Mouse (Mus musculus) megakaryocyte progenitor cell, adult 5-6 weeks (primary cell): ENCODE data around the gene Ttc19. TPM values are rescaled to one million over a fixed set of nuclear protein-coding genes. Genes with fewer than 3 reads are reported as not detected.

Source experiments
- ATAC-seq: replicated peaks from 2 replicates; pipeline ENCODE4 v1.8.0; 2016; ENCODE audit warnings: mild to moderate bottlenecking, moderate TSS enrichment, inconsistent platforms; ENCODE audit not compliant: poor library complexity
- total RNA-seq, 2 experiments: library from RNA; stranded (forward) in 1 of 2; stranded (reverse) in 1 of 2; fragments of 157-497, 149-512 nt in 1 of 2; fragments of 200-1000 nt in 1 of 2; gene quantifications; 2 replicates each; pipeline versions ENCODE4 v1.2.3 to v1.2.4; 2015 to 2017

The Ttc19 gene
- total RNA-seq (2015) = 7.1 and 8.5 TPM in 2 replicates
- total RNA-seq (2017) = 12.2 and 14.0 TPM in 2 replicates

DNA sequence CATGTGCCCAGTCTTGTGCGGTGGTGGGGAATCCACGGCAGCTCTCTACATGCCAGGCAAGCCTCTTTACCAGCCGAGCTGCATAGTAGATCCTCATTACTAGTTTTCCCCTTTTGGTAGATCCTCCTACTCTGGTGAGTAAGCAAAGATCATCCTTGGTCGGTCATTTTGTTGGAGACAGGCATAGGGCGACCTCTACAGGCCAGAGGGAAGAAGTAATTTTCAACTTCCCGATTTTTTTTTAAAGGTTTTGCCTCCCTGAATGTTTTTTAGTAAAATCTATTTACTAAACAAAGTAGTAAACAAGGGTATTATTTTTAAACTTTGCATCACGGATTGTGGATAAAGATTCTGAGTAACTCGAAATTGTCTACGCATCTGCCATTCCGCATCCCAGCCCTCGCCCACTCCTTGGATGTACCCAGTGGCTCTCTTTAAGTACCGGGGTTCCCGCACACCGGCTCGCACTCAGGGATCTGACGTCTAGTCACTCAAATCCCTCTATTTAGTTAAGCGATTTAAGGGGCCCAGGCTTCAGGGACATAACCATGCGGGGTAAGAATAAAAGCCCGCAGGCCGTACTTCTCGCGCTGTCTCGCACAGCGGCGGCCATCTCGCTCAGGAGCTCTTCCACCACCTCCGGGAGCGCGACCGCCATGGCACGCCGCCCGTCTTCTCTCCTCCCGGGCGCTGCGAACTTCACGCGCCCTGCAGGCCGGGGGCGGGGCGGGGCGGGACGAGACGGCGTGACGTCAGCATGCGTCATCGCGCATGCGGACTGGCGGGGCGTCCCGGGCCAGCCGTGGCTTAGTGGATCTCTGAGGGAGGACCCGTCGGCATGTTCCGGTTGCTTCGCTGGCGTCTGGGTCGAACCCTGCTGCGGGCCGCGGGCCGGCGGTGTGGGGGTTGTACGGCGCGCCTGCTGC, at the start of gene Ttc19, which contains the start of gene Zswim7:
Gene Ttc19 (plus strand): TSS at position 799 of the 926 bp plus-strand sequence.
Gene Zswim7 (minus strand): TSS at position 701 of the 926 bp plus-strand sequence.
- ATAC-seq = peak; percentile 72

GRCm38 (mm10) chr11:62240631-62241261, 40.5 kb upstream of the Ttc19 start:
- peak; percentile 50 for ATAC-seq

GRCm38 (mm10) chr11:62243871-62244270, 37.4 kb upstream of the Ttc19 start:
- no peak for ATAC-seq

DNA sequence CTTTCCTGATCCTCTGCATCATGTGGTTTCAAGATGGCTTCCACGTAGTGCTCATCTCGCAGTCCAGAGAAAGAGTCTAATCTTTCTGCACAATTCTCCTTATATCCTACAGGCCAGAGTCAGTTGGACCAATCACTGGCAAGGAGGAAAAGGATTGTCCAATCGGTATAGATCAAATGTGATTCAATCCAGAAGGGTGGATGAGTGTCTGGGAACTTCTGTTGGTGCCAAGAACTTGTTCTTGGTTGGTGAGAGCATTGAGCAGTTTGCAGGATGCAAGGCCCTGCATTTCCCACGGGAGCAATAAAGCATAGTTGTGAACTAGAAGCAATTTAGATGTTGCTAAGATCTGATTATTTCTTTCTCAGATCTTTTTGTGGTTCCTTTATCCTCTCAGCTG, 36.8 kb upstream of the Ttc19 start:
- no peak for ATAC-seq

DNA sequence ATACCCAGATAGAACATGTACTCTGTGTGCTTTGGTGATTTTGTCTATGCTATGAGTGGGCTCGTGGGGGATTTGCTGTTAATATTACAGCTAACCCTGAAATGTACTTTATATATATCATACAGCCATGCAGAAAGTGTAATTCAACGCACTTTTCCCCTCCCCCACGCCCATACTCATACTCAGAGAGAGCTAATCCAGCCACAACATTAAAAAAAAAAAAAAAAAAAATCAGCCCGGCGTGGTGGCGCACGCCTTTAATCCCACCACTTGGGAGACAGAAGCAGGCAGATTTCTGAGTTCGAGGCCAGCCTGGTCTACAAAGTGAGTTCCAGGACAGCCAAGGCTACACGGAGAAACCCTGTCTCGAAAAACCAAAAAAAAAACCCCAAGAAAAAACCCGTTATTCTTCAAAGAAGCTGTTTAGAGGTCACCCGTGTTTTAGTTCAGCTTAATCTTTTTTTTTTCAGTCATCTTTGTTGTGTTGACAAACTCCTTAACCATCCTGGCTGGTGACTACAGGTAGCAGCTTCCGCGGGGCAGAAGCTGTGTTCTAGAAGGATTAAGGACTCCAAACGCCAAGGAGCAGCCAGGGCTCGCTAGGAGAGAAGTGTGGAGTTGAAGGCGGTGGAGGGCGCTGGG, 33.4 kb upstream of the Ttc19 start:
- ATAC-seq = no peak

GRCm38 (mm10) chr11:62248401-62249244, 32.6 kb upstream of the Ttc19 start, which contains the start of gene Adora2b:
Adora2b (plus strand) TSS chr11:62248984.
- peak; percentile 45 for ATAC-seq

DNA sequence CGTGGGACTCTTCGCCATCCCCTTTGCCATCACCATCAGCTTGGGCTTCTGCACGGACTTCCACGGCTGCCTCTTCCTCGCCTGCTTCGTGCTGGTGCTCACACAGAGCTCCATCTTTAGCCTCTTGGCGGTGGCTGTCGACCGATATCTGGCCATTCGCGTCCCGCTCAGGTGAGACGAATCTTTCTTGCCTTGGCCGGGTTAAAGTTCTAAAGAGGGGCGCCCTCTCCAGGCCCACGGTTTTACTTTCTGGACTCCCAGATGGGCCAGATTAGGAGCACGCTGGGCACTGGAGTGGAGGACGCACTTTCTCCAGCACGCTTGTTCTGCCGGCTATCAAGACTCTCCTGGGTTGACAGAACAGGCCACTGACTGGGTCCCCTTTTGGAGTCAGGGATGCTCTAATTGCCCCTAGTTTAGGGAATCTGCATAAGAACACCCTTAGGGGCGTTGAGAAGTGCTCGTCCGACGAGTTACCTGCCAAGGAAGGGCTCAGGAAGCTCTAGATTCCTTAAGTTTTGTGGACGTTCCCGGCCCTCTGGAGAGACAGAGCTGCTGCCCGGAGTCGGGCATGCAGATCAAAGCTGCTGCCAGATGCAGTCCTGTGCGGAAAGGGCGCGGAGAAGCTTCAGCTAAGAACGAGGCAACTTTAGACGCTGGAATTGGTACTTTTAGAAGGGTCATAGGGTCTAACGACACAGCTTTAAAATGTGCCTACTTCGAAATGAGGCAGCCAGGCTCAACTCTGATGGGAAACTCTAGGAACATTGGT, 31.8 kb upstream of the Ttc19 start:
- no peak for ATAC-seq

GRCm38 (mm10) chr11:62251047-62251446, 30.2 kb upstream of the Ttc19 start:
- peak; percentile 64 for ATAC-seq

- no peak for ATAC-seq
Measured at GRCm38 (mm10) chr11:62253380-62253779, 27.9 kb upstream of the Ttc19 start.

DNA sequence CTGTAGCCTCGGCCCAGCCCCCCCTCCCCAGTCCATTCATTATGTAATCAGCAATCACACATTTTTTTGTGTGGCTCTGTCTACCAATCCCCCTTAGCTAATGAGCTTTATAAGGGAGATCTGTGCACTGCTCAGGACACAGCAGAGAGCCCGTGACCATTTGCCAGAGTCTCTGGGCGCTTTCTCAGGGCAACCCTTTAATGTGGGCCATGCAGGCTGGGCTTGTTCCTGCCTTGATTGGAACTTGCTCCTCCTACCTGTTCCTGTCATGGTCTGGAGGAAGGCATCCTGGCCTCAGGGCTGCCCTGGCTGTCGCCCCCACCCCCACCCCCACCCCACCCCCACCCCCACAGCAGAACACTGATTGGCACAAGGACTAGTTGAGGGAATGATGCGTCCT, 22.1 kb upstream of the Ttc19 start:
- no peak for ATAC-seq

- ATAC-seq = no peak
Measured at GRCm38 (mm10) chr11:62263599-62263998, 17.7 kb upstream of the Ttc19 start.

- no peak for ATAC-seq
Measured at GRCm38 (mm10) chr11:62264018-62264417, 17.3 kb upstream of the Ttc19 start.

- no peak for ATAC-seq
Measured at GRCm38 (mm10) chr11:62265642-62266041, 15.6 kb upstream of the Ttc19 start.

- no peak for ATAC-seq
Measured at GRCm38 (mm10) chr11:62266466-62267214, 14.6 kb upstream of the Ttc19 start.

DNA sequence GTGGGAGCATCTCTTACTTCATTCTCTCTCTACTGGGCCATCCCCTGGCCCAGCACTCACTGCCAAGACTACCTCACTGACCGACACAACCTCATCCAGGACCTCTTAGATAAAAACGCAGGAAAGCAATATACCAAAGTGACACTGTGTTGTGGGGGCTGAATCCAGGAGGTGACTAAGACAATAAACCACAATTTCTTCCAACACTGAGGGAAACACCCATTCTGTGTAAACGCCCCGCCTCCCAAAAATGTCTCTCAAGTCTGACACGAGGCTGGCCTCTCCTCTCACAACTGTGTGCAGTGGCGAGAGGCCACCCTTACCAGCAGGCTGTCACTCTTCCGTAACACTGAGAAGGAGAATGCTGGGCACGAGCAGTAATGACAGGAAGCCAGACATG, 12.9 kb upstream of the Ttc19 start:
- ATAC-seq = no peak

DNA sequence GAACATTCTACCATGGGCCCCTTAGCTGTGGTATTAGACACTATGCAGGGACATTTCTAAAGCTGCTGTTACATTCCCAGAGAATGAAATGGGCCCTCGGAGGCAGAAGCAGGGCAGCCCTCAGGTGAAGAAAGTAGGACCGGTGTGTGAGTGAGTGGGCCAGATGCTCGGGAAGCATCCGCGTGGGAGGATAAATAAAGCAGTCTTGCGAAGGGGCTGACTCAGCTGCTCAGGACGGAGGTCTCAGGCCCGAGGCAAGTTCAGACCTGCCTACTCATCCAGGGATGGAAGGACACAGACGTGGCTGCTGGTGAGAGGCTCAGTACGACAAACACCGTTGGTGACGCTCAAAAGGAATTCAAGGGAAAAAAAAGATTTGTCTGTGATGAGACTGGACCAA, 12.2 kb upstream of the Ttc19 start:
- ATAC-seq = no peak

DNA sequence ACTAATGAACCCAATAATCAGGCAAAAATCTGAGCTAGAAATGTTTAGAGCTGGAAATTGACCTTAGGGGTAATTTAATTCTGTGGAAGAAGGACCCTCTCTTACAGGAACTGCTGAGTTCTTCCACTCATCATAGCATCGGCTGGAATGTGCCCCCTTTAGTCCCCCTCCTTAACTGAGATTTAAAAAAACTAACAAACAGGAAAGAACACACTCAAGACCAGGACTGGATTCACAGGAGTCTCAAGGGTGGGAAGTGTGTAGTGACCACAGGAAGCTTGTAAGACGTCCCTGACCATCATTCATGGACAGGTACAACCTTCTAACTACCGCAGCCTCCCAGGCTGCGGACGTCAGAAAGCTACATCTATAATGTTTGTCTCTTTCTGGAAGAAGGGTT, 10.4 kb upstream of the Ttc19 start:
- no peak for ATAC-seq

DNA sequence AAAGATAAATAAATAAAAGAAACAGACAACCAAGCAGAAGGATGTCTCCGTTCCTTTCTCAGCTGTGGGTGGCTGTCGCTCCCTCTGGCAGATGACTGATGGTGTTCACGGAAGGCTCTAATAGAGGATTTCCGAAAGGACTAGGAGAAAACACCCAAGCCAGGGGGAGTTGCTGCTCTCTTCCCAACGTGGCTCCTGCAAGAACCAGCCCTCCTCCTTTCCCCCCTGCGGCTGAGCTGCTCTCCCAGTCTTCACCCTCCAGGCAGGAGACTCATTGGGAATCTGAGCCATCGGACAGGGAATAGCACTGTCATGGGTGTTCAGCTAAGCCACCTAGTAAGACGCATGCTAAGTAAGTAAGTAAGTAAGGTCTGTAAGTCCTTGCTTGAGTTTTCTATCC, 4.2 kb upstream of the Ttc19 start:
- no peak for ATAC-seq

DNA sequence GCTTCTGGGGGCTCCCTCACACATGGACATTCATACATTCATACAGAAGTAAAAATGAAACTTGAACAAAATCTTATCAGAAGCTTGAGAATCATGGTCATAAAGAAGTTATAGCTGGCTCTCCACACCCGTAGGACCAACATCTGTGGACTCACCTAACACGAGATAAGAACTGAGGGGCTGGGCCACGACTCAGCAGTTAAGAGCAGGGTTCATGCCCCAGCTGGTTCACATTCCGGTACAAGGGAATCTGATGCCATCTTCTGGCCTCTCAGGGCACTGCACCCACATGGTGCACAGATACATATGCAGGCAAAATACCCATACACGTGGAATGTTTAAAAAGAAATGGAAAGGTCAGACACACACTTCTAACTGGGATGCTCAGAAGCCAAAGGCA, 3.2 kb upstream of the Ttc19 start:
- ATAC-seq = peak; percentile 80
